Mouse (Mus musculus): Measurements from ENCODE around the gene Grin2c. TPM values are rescaled to one million over a fixed set of nuclear protein-coding genes. Genes with fewer than 3 reads are reported as not detected.
A peak's percentile ranks its signal among the peaks of the same experiment; 100 is the strongest.

The Grin2c gene
- polyA plus RNA-seq, 2 experiments from 2014 or later: not detected

- no peak for ATAC-seq
Measured at GRCm38 (mm10) chr11:115264136-115264861, 2.7 kb downstream of the Grin2c start.

- no peak for ATAC-seq
Measured at GRCm38 (mm10) chr11:115262954-115263353, 4.1 kb downstream of the Grin2c start.

- ATAC-seq: no peak
Measured at GRCm38 (mm10) chr11:115259134-115259533, 7.9 kb downstream of the Grin2c start.

GRCm38 (mm10) chr11:115257775-115258510 is 9.1 kb downstream of the Grin2c start:
- no peak for ATAC-seq

- ATAC-seq: no peak
Measured at GRCm38 (mm10) chr11:115251258-115251657, 15.8 kb downstream of the Grin2c start.

- no peak for ATAC-seq
Measured at GRCm38 (mm10) chr11:115250405-115251090, 16.5 kb downstream of the Grin2c start.

- no peak for ATAC-seq
Measured at GRCm38 (mm10) chr11:115249721-115250404, 17.2 kb downstream of the Grin2c start.

- ATAC-seq: no peak
Measured at GRCm38 (mm10) chr11:115247945-115248344, 19.1 kb downstream of the Grin2c start.

- ATAC-seq: no peak
Measured at GRCm38 (mm10) chr11:115247240-115247639, 19.8 kb downstream of the Grin2c start.

GRCm38 (mm10) chr11:115246386-115246785 is 20.7 kb downstream of the Grin2c start:
- ATAC-seq: no peak

GRCm38 (mm10) chr11:115244840-115245239 is 22.2 kb downstream of the Grin2c start:
- no peak for ATAC-seq

- no peak for ATAC-seq
Measured at GRCm38 (mm10) chr11:115243783-115244182, 23.3 kb downstream of the Grin2c start.

GRCm38 (mm10) chr11:115242746-115243145 is 24.3 kb downstream of the Grin2c start:
- no peak for ATAC-seq

GRCm38 (mm10) chr11:115241402-115241801 is 25.6 kb downstream of the Grin2c start:
- ATAC-seq: no peak

GRCm38 (mm10) chr11:115236570-115236969 is 30.5 kb downstream of the Grin2c start:
- ATAC-seq: no peak

GRCm38 (mm10) chr11:115234320-115235044 is 32.6 kb downstream of the Grin2c start:
- no peak for ATAC-seq

- no peak for ATAC-seq
Measured at GRCm38 (mm10) chr11:115233526-115234290, 33.3 kb downstream of the Grin2c start.

GRCm38 (mm10) chr11:115232889-115233288 is 34.2 kb downstream of the Grin2c start:
- no peak for ATAC-seq

GRCm38 (mm10) chr11:115231924-115232323 is 35.1 kb downstream of the Grin2c start:
- ATAC-seq: peak; percentile 29

GRCm38 (mm10) chr11:115231168-115231915 is 35.7 kb downstream of the Grin2c start:
- ATAC-seq: peak; percentile 85
